Comparison of ENCODE assay signal across 22 mouse cellular contexts in genomic region chr5:122306536-122306935, GRCm38 (mm10). TPM values are rescaled to one million over a fixed set of nuclear protein-coding genes. Genes with fewer than 3 reads are reported as not detected.
A peak's percentile ranks its signal among the peaks of the same experiment; 100 is the strongest.
DNase-seq lines count a peak whose midpoint lies in the region; ATAC-seq and TF ChIP-seq lines count a peak whose summit lies in the region.
"Had no signal": no experiment of that assay in that cellular context is flagged by ENCODE, and none has a peak within 500 bp of the region (broad histone marks: within the 10 kb centered on the region; RNA-seq: fewer than 3 reads in every experiment).

No protein-coding gene starts in this region.

- no peak for ATAC-seq in limb, embryonic 15.5 days (ENCODE audit: insufficient number of reproducible peaks, low FRiP score, low TSS enrichment, low read depth)
- ATAC-seq in liver, embryonic 11.5 days (replicated peaks; ENCODE audit: low FRiP score) = no peak
- peak; percentile 87 for ATAC-seq in liver, postnatal 0 days
- ATAC-seq: activated CD4-positive, CD25-positive, alpha-beta regulatory T cell, adult 4 months; CD4-positive, CD25-positive, alpha-beta regulatory T cell, adult 4 months; Patski had no signal

- no peak overlapping the region for H3K4me3 ChIP-seq in gastrocnemius, adult 2 months
- H3K4me3 ChIP-seq in limb, embryonic 15.5 days = no peak overlapping the region
- no peak overlapping the region for H3K4me3 ChIP-seq in limb, embryonic 10.5 days
- no peak overlapping the region for H3K4me3 ChIP-seq in liver, adult 2 months (ENCODE audit: insufficient read depth, low read depth, low read length)
- no peak overlapping the region for H3K4me3 ChIP-seq in liver, embryonic 11.5 days (ENCODE audit: low read depth, low read length)
- no peak overlapping the region for H3K4me3 ChIP-seq in liver, postnatal 0 days (ENCODE audit: low read depth, low read length)

- TF ChIP-seq CTCF in gastrocnemius, adult 2 months (IDR thresholded peaks at IDR 0.05) = no peak
- no peak for TF ChIP-seq CTCF in liver, adult 2 months (IDR thresholded peaks at IDR 0.05; ENCODE audit: low read depth, low read length)
- TF ChIP-seq CTCF in liver, postnatal 0 days (IDR thresholded peaks at IDR 0.05; ENCODE audit: low read depth) = no peak

- no peak overlapping the region for H3K4me2 ChIP-seq in limb, embryonic 15.5 days
- H3K4me2 ChIP-seq in liver, embryonic 11.5 days = no peak overlapping the region
- no peak overlapping the region for H3K4me2 ChIP-seq in liver, postnatal 0 days (ENCODE audit: low read depth, low read length)

- H3K27ac ChIP-seq in gastrocnemius, adult 2 months = peak overlapping the region; percentile 38
- H3K27ac ChIP-seq in limb, embryonic 15.5 days = 0 out of 2 replicates have a peak overlapping the region, but pooled peaks have one; percentile 22
- H3K27ac ChIP-seq in limb, embryonic 10.5 days = no peak overlapping the region
- H3K27ac ChIP-seq in liver, adult 2 months (replicated peaks; ENCODE audit: insufficient read depth, low read depth, low read length) = peak overlapping the region; percentile 70
- no peak overlapping the region for H3K27ac ChIP-seq in liver, embryonic 11.5 days (ENCODE audit: low read depth, low read length)
- peak overlapping the region; percentile 92 for H3K27ac ChIP-seq in liver, postnatal 0 days (ENCODE audit: low read depth)

- TF ChIP-seq EP300 in liver, postnatal 0 days (IDR thresholded peaks at IDR 0.05; ENCODE audit: low read depth) = peak; percentile 47; the same call in 1 of the 2 replicates

- TF ChIP-seq POLR2A in liver, adult 2 months (IDR thresholded peaks at IDR 0.05; ENCODE audit: extremely low read depth, insufficient read depth, low read length) = no peak

- H3K27me3 ChIP-seq in limb, embryonic 15.5 days = no peaks in the 10 kb centered on the region
- H3K27me3 ChIP-seq in limb, embryonic 10.5 days (ENCODE audit: low read depth, poor library complexity, severe bottlenecking) = no peaks in the 10 kb centered on the region
- H3K27me3 ChIP-seq in liver, adult 2 months (ENCODE audit: control insufficient read depth, insufficient read depth, low read length) = no peaks in the 10 kb centered on the region
- H3K27me3 ChIP-seq in liver, embryonic 11.5 days (replicated peaks; ENCODE audit: control insufficient read depth, insufficient read depth, low read length) = no peaks in the 10 kb centered on the region
- no peaks in the 10 kb centered on the region for H3K27me3 ChIP-seq in liver, postnatal 0 days (ENCODE audit: insufficient read depth, low read length)
- H3K27me3 ChIP-seq: CH12.LX, Patski had no signal

- WGBS in limb, embryonic 15.5 days = 78% methylated on average over 3 of the region's 3 CpGs
- WGBS in limb, embryonic 10.5 days = 91% methylated on average over 3 of the region's 3 CpGs
- WGBS in liver, adult 2 months = 26% methylated on average over 3 of the region's 3 CpGs
- 84% methylated on average over 3 of the region's 3 CpGs for WGBS in liver, embryonic 11.5 days
- 72% methylated on average over 3 of the region's 3 CpGs for WGBS in liver, postnatal 0 days (ENCODE audit: insufficient replicate concordance)

- H3K36me3 ChIP-seq in limb, embryonic 15.5 days = peaks cover 12% of the 10 kb centered on the region
- peaks cover 32% of the 10 kb centered on the region for H3K36me3 ChIP-seq in limb, embryonic 10.5 days
- peaks cover 6% of the 10 kb centered on the region; the same call in 1 of the 2 replicates for H3K36me3 ChIP-seq in liver, adult 2 months (ENCODE audit: control insufficient read depth, insufficient read depth, low read length)
- no peaks in the 10 kb centered on the region; the same call in 1 of the 2 replicates for H3K36me3 ChIP-seq in liver, embryonic 11.5 days (ENCODE audit: control insufficient read depth, insufficient read depth, low read length)
- H3K36me3 ChIP-seq in liver, postnatal 0 days (replicated peaks; ENCODE audit: insufficient read depth, low read length) = peaks cover 21% of the 10 kb centered on the region

- H3K9ac ChIP-seq in limb, embryonic 15.5 days = no peak overlapping the region
- H3K9ac ChIP-seq in liver, adult 2 months (ENCODE audit: low read depth, low read length) = no peak overlapping the region; the same call in 1 of the 2 replicates
- no peak overlapping the region for H3K9ac ChIP-seq in liver, embryonic 11.5 days (ENCODE audit: low read depth, low read length)
- H3K9ac ChIP-seq in liver, postnatal 0 days (replicated peaks) = no peak overlapping the region

- H3K4me1 ChIP-seq in limb, embryonic 15.5 days = peaks cover 33% of the 10 kb centered on the region
- H3K4me1 ChIP-seq in limb, embryonic 10.5 days = peaks cover 4% of the 10 kb centered on the region
- H3K4me1 ChIP-seq in liver, adult 2 months (ENCODE audit: control insufficient read depth, insufficient read depth, low read length) = peaks cover 34% of the 10 kb centered on the region
- H3K4me1 ChIP-seq in liver, embryonic 11.5 days (replicated peaks; ENCODE audit: control insufficient read depth, insufficient read depth, low read length) = peaks cover 16% of the 10 kb centered on the region
- H3K4me1 ChIP-seq in liver, postnatal 0 days (ENCODE audit: insufficient read depth) = peaks cover 39% of the 10 kb centered on the region

- H3K79me2 ChIP-seq in liver, adult 2 months (ENCODE audit: control insufficient read depth, insufficient read depth, low read length) = peaks cover 32% of the 10 kb centered on the region

- no peak for DNase-seq in gastrocnemius, adult 2 months
- DNase-seq in gastrocnemius, postnatal 10 days = no peak
- no peak for DNase-seq in limb, embryonic 10.5 days (ENCODE audit: low spot score)
- peak; percentile 85 for DNase-seq in liver, adult 2 months (ENCODE audit: extremely low read depth, low read depth, low spot score)
- DNase-seq in liver, embryonic 11.5 days (ENCODE audit: low spot score) = no peak
- DNase-seq in liver, postnatal 0 days = no peak
- no peak for DNase-seq in liver
- DNase-seq: adrenal gland, adult 2 months; adrenal gland, adult 8-10 months; adrenal gland, postnatal 10 days; adrenal gland, postnatal 14 days; adrenal gland, postnatal 25 days; adrenal gland, postnatal 36 days; B cell, adult 2 months; cerebellum, adult 11 months; cerebellum, adult 11-12 months had no signal

- H3K9me3 ChIP-seq in limb, embryonic 15.5 days = no peaks in the 10 kb centered on the region
- no peaks in the 10 kb centered on the region for H3K9me3 ChIP-seq in limb, embryonic 10.5 days (replicated peaks)
- no peaks in the 10 kb centered on the region for H3K9me3 ChIP-seq in liver, embryonic 11.5 days (ENCODE audit: control insufficient read depth, low read length)
- no peaks in the 10 kb centered on the region for H3K9me3 ChIP-seq in liver, postnatal 0 days (ENCODE audit: low read length)
- H3K9me3 ChIP-seq: G1E had no signal

- intact Hi-C loops in gastrocnemius, adult 2 months (cut with DNase I) = no loop called here

RNA-seq across cellular contexts. Expression of gene Pptc7, which starts 22.4 kb away (rescaled TPM):
- 100 to 1,000 TPM; 103 to 115 TPM for total RNA-seq in gastrocnemius, adult 2 months (2021)
- 10 to 100 TPM; 30.0 to 36.1 TPM for total RNA-seq in gastrocnemius, postnatal 10 days (2021)
- 6.8 and 7.9 TPM in 2 replicates for polyA plus RNA-seq in limb, embryonic 15.5 days (2015; fragmentation: Nextera tagmentation; extraction: Ambion mirVana)
- 8.2 and 9.7 TPM in 2 replicates for polyA plus RNA-seq in limb, embryonic 10.5 days (2016; fragmentation: Nextera tagmentation; extraction: Ambion mirVana)
- 16.3 and 17.6 TPM in 2 replicates for total RNA-seq in liver, adult 2 months (2014; rRNA removed)
- polyA plus RNA-seq in liver, adult 2 months (2012; rRNA removed) = 8.7 and 9.5 TPM in 2 replicates
- polyA plus RNA-seq in liver, embryonic 11.5 days (2014; fragmentation: Nextera tagmentation; extraction: Ambion mirVana) = 6.7 and 8.2 TPM in 2 replicates
- polyA plus RNA-seq in liver, postnatal 0 days (2015; fragmentation: Nextera tagmentation; extraction: Ambion mirVana) = 4.4 and 5.6 TPM in 2 replicates

RNA-seq across cellular contexts. Expression of gene Tctn1, which starts 42.3 kb away (rescaled TPM):
- total RNA-seq in gastrocnemius, adult 2 months (2021) = 1 to 10 TPM; 1.8 to 2.0 TPM
- 1 to 10 TPM; 2.8 to 6.3 TPM for total RNA-seq in gastrocnemius, postnatal 10 days (2021)
- polyA plus RNA-seq in limb, embryonic 15.5 days (2015; fragmentation: Nextera tagmentation; extraction: Ambion mirVana) = 5.7 and 6.0 TPM in 2 replicates
- polyA plus RNA-seq in limb, embryonic 10.5 days (2016; fragmentation: Nextera tagmentation; extraction: Ambion mirVana) = 4.4 and 4.9 TPM in 2 replicates
- total RNA-seq in liver, adult 2 months (2014; rRNA removed) = 1.6 and 1.9 TPM in 2 replicates
- 3.5 and 5.9 TPM in 2 replicates for polyA plus RNA-seq in liver, adult 2 months (2012; rRNA removed)
- 2.1 and 3.1 TPM in 2 replicates for polyA plus RNA-seq in liver, embryonic 11.5 days (2014; fragmentation: Nextera tagmentation; extraction: Ambion mirVana)
- polyA plus RNA-seq in liver, postnatal 0 days (2015; fragmentation: Nextera tagmentation; extraction: Ambion mirVana) = 1.1 and 1.2 TPM in 2 replicates

RNA-seq across cellular contexts. Expression of gene Rad9b, which starts 47.5 kb away (rescaled TPM):
- under 1 TPM; 0.38 to 0.45 TPM for total RNA-seq in gastrocnemius, adult 2 months (2021)
- 1 to 10 TPM; 1.8 to 2.0 TPM for total RNA-seq in gastrocnemius, postnatal 10 days (2021)
- 10.9 and 11.5 TPM in 2 replicates for polyA plus RNA-seq in limb, embryonic 15.5 days (2015; fragmentation: Nextera tagmentation; extraction: Ambion mirVana)
- 8.2 and 11.7 TPM in 2 replicates for polyA plus RNA-seq in limb, embryonic 10.5 days (2016; fragmentation: Nextera tagmentation; extraction: Ambion mirVana)
- total RNA-seq in liver, adult 2 months (2014; rRNA removed) = 3.8 and 4.5 TPM in 2 replicates
- 1.00 and 1.5 TPM in 2 replicates for polyA plus RNA-seq in liver, adult 2 months (2012; rRNA removed)
- 7.0 and 7.9 TPM in 2 replicates for polyA plus RNA-seq in liver, embryonic 11.5 days (2014; fragmentation: Nextera tagmentation; extraction: Ambion mirVana)
- polyA plus RNA-seq in liver, postnatal 0 days (2015; fragmentation: Nextera tagmentation; extraction: Ambion mirVana) = 2.7 and 3.0 TPM in 2 replicates

RNA-seq across cellular contexts. Expression of gene Vps29, which starts 47.6 kb away (rescaled TPM):
- 10 to 100 TPM; 35.0 to 46.0 TPM for total RNA-seq in gastrocnemius, adult 2 months (2021)
- total RNA-seq in gastrocnemius, postnatal 10 days (2021) = 10 to 100 TPM; 60.3 to 72.5 TPM
- polyA plus RNA-seq in limb, embryonic 15.5 days (2015; fragmentation: Nextera tagmentation; extraction: Ambion mirVana) = 184 and 185 TPM in 2 replicates
- polyA plus RNA-seq in limb, embryonic 10.5 days (2016; fragmentation: Nextera tagmentation; extraction: Ambion mirVana) = 191 and 204 TPM in 2 replicates
- 52.8 and 58.8 TPM in 2 replicates for total RNA-seq in liver, adult 2 months (2014; rRNA removed)
- 24.9 and 27.9 TPM in 2 replicates for polyA plus RNA-seq in liver, adult 2 months (2012; rRNA removed)
- polyA plus RNA-seq in liver, embryonic 11.5 days (2014; fragmentation: Nextera tagmentation; extraction: Ambion mirVana) = 204 and 211 TPM in 2 replicates
- 93.1 and 104 TPM in 2 replicates for polyA plus RNA-seq in liver, postnatal 0 days (2015; fragmentation: Nextera tagmentation; extraction: Ambion mirVana)

Comparison
In these comparisons a context has a peak if more than half of its experiments do, and no peak if none do; other contexts are left out.
1. H3K27ac ChIP-seq: peak in gastrocnemius, adult 2 months (single experiment), limb, embryonic 15.5 days (single experiment), liver, adult 2 months (single experiment) and liver, postnatal 0 days (single experiment); none in limb, embryonic 10.5 days (single experiment) and liver, embryonic 11.5 days (single experiment).